Mouse (Mus musculus): Measurements from ENCODE around the gene Dennd1b. TPM values are rescaled to one million over a fixed set of nuclear protein-coding genes. Genes with fewer than 3 reads are reported as not detected.

The Dennd1b gene
- polyA plus RNA-seq, 1 experiment from 2014 or later: 12.6 TPM

GRCm38 (mm10) chr1:139194011-139194410, 230.8 kb downstream of the Dennd1b start:
- no peak overlapping the region for H3K4me2 ChIP-seq (replicated peaks; ENCODE audit: low read depth, low read length)
- H3K9me3 ChIP-seq (ENCODE audit: low read length): no peaks in the 10 kb centered on the region
- H3K27ac ChIP-seq (ENCODE audit: low read length): no peak overlapping the region
- no peaks in the 10 kb centered on the region for H3K36me3 ChIP-seq (ENCODE audit: insufficient read depth, low read length)
- H3K27me3 ChIP-seq (replicated peaks; ENCODE audit: insufficient read depth, low read length): no peaks in the 10 kb centered on the region
- no peak overlapping the region for H3K4me3 ChIP-seq (ENCODE audit: low read depth, low read length)
- ATAC-seq (peak; percentile 85), DNase-seq (ENCODE audit: low spot score) (peak; percentile 71)
- no peak overlapping the region for H3K9ac ChIP-seq (replicated peaks; ENCODE audit: low read depth)
- TF ChIP-seq CTCF (IDR thresholded peaks at IDR 0.05) (no peak), EP300 (IDR thresholded peaks at IDR 0.05) (peak; percentile 68; the same call in 1 of the 2 replicates)
- H3K4me1 ChIP-seq (ENCODE audit: insufficient read depth, low read depth, low read length): no peaks in the 10 kb centered on the region
- 28% methylated on average over 2 of the region's 2 CpGs for WGBS

- no peaks in the 10 kb centered on the region for H3K4me1 ChIP-seq (ENCODE audit: insufficient read depth, low read depth, low read length)
- no peak overlapping the region for H3K4me3 ChIP-seq (ENCODE audit: low read depth, low read length)
- no peak overlapping the region for H3K4me2 ChIP-seq (replicated peaks; ENCODE audit: low read depth, low read length)
- H3K9ac ChIP-seq (replicated peaks; ENCODE audit: low read depth): no peak overlapping the region
- DNase-seq (ENCODE audit: low spot score) (no peak), ATAC-seq (peak; percentile 11; the same call in 1 of the 2 replicates)
- no peaks in the 10 kb centered on the region for H3K27me3 ChIP-seq (replicated peaks; ENCODE audit: insufficient read depth, low read length)
- TF ChIP-seq CTCF (IDR thresholded peaks at IDR 0.05) (no peak), EP300 (IDR thresholded peaks at IDR 0.05) (no peak)
- no peaks in the 10 kb centered on the region for H3K9me3 ChIP-seq (ENCODE audit: low read length)
- no peak overlapping the region for H3K27ac ChIP-seq (ENCODE audit: low read length)
- no peaks in the 10 kb centered on the region for H3K36me3 ChIP-seq (ENCODE audit: insufficient read depth, low read length)
- WGBS: 15% methylated on average over 5 of the region's 5 CpGs
Measured at GRCm38 (mm10) chr1:139194428-139195028, 231.3 kb downstream of the Dennd1b start.

- no peaks in the 10 kb centered on the region for H3K4me1 ChIP-seq (ENCODE audit: insufficient read depth, low read depth, low read length)
- no peak for ATAC-seq
- no peak overlapping the region for H3K27ac ChIP-seq (ENCODE audit: low read length)
- TF ChIP-seq EP300 (IDR thresholded peaks at IDR 0.05) (no peak), CTCF (IDR thresholded peaks at IDR 0.05) (no peak)
- no peaks in the 10 kb centered on the region for H3K36me3 ChIP-seq (ENCODE audit: insufficient read depth, low read length)
- H3K9ac ChIP-seq (replicated peaks; ENCODE audit: low read depth): no peak overlapping the region
- 43% methylated on average over 5 of the region's 5 CpGs for WGBS
- H3K9me3 ChIP-seq (ENCODE audit: low read length): no peaks in the 10 kb centered on the region
- no peak overlapping the region for H3K4me2 ChIP-seq (replicated peaks; ENCODE audit: low read depth, low read length)
- no peak overlapping the region for H3K4me3 ChIP-seq (ENCODE audit: low read depth, low read length)
- peak; percentile 22 for DNase-seq (ENCODE audit: low spot score)
- no peaks in the 10 kb centered on the region for H3K27me3 ChIP-seq (replicated peaks; ENCODE audit: insufficient read depth, low read length)
Measured at GRCm38 (mm10) chr1:139203026-139203425, 239.8 kb downstream of the Dennd1b start.

GRCm38 (mm10) chr1:139206259-139206658, 243.0 kb downstream of the Dennd1b start:
- Histone ChIP-seq H3K4me2 (replicated peaks; ENCODE audit: low read depth, low read length) (no peak overlapping the region), H3K9ac (replicated peaks; ENCODE audit: low read depth) (no peak overlapping the region), H3K27me3 (replicated peaks; ENCODE audit: insufficient read depth, low read length) (no peaks in the 10 kb centered on the region), H3K27ac (ENCODE audit: low read length) (no peak overlapping the region), H3K4me3 (ENCODE audit: low read depth, low read length) (no peak overlapping the region), H3K9me3 (ENCODE audit: low read length) (no peaks in the 10 kb centered on the region), H3K4me1 (ENCODE audit: insufficient read depth, low read depth, low read length) (0 out of 2 replicates have a peak, but pooled peaks cover 3% of the 10 kb centered on the region), H3K36me3 (ENCODE audit: insufficient read depth, low read length) (no peaks in the 10 kb centered on the region)
- peak; percentile 63 for ATAC-seq
- TF ChIP-seq EP300 (IDR thresholded peaks at IDR 0.05) (peak; percentile 53), CTCF (IDR thresholded peaks at IDR 0.05) (no peak)
- DNase-seq (ENCODE audit: low spot score): peak; percentile 74
- 43% methylated on average over 4 of the region's 4 CpGs for WGBS

GRCm38 (mm10) chr1:139209796-139210195, 246.6 kb downstream of the Dennd1b start:
- TF ChIP-seq EP300 (IDR thresholded peaks at IDR 0.05) (peak; percentile 64), CTCF (IDR thresholded peaks at IDR 0.05) (no peak)
- H3K4me2 ChIP-seq (replicated peaks; ENCODE audit: low read depth, low read length): no peak overlapping the region
- H3K36me3 ChIP-seq (ENCODE audit: insufficient read depth, low read length): no peaks in the 10 kb centered on the region
- DNase-seq (ENCODE audit: low spot score): peak; percentile 77
- 0 out of 2 replicates have a peak, but pooled peaks cover 3% of the 10 kb centered on the region for H3K4me1 ChIP-seq (ENCODE audit: insufficient read depth, low read depth, low read length)
- WGBS: 23% methylated on average over 7 of the region's 7 CpGs
- no peaks in the 10 kb centered on the region for H3K27me3 ChIP-seq (replicated peaks; ENCODE audit: insufficient read depth, low read length)
- H3K9ac ChIP-seq (replicated peaks; ENCODE audit: low read depth): no peak overlapping the region
- peak; percentile 83 for ATAC-seq
- no peaks in the 10 kb centered on the region for H3K9me3 ChIP-seq (ENCODE audit: low read length)
- H3K27ac ChIP-seq (ENCODE audit: low read length): no peak overlapping the region
- no peak overlapping the region for H3K4me3 ChIP-seq (ENCODE audit: low read depth, low read length)

- Histone ChIP-seq H3K4me2 (replicated peaks; ENCODE audit: low read depth, low read length) (no peak overlapping the region), H3K4me1 (ENCODE audit: insufficient read depth, low read depth, low read length) (0 out of 2 replicates have a peak, but pooled peaks cover 3% of the 10 kb centered on the region), H3K36me3 (ENCODE audit: insufficient read depth, low read length) (no peaks in the 10 kb centered on the region), H3K27me3 (replicated peaks; ENCODE audit: insufficient read depth, low read length) (no peaks in the 10 kb centered on the region), H3K27ac (ENCODE audit: low read length) (no peak overlapping the region), H3K9ac (replicated peaks; ENCODE audit: low read depth) (no peak overlapping the region), H3K4me3 (ENCODE audit: low read depth, low read length) (no peak overlapping the region), H3K9me3 (ENCODE audit: low read length) (no peaks in the 10 kb centered on the region)
- WGBS: 37% methylated on average over 4 of the region's 4 CpGs
- ATAC-seq (no peak; the same call in 1 of the 2 replicates), DNase-seq (ENCODE audit: low spot score) (peak; percentile 42)
- TF ChIP-seq EP300 (IDR thresholded peaks at IDR 0.05) (no peak), CTCF (IDR thresholded peaks at IDR 0.05) (no peak)
Measured at GRCm38 (mm10) chr1:139210505-139210904, 247.3 kb downstream of the Dennd1b start.
